Mouse (Mus musculus) adrenal gland, postnatal 0 days (tissue): ENCODE measurements around the gene Cops9. TPM values are rescaled to one million over a fixed set of nuclear protein-coding genes. Genes with fewer than 3 reads are reported as not detected.

ENCODE experiments used
- polyA plus RNA-seq: library from polyadenylated mRNA; unstranded; fragments of >200 nt; fragmentation: Nextera tagmentation; extraction: Ambion mirVana; gene quantifications from 2 replicates; pipeline ENCODE4 v1.2.1, GENCODE M21; 2015

Cops9 gene
- 744 and 1,302 TPM in 2 replicates for polyA plus RNA-seq

DNA sequence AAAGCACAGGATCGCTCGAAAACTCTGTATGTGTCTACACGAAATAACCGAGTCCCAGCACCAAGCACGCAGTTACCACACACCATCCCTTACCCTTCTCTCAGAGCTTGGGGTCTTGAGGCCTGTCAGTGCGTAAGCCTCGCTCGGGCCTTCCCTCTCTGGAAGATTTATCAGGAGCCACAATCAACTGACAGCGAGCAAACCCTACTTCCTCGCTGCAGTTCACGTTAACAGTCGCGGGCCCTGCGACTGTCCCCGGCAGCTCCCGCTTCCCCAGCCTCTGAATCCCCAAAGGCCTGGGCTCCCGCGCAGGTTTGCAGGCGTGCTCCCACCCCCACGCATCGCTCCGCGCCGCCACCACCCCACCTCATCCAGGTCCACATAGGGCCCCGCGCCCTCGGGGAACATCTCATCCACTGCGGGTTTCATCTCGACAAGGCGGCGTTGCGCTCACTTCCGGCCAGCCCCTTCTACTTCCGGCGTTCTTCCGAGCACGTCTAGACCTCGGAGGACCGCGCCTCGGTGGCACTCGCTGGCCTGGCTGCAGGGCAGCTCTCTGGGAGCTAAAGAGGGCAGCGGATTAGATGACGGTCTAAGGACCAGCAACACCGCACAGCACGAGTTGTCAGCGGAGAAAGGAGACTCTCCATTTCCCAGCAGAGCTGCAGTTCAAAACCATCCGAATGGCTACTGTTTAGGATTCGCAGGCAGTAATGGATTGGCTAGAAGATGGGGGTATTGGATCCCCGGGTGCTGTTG is at the start of gene Cops9:
Gene Cops9, minus strand, starts transcription at position 472 of the 759 bp plus-strand sequence.

DNA sequence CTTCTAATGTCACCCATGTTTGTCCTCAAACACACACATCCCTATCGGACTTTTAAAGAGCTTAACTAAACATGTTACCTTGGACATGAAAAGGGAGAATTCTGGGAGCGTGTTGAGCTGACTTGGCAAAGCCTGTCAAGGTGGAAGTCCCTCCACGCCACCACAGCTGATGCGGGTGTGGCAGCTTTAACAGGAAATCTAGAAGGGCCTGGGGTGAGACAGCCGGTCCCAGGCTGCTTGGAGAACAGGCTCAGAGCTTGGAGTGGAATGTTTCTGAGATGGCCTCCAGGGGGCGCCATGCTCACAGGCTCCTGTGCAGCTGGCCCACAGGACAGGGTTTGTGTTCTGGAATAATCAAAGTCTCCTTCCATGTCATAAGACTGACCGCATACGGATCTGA is 6.9 kb upstream of the Cops9 start, which contains the start of gene Otos:
Gene Otos, minus strand, starts transcription at position 169 of the 400 bp plus-strand sequence.

DNA sequence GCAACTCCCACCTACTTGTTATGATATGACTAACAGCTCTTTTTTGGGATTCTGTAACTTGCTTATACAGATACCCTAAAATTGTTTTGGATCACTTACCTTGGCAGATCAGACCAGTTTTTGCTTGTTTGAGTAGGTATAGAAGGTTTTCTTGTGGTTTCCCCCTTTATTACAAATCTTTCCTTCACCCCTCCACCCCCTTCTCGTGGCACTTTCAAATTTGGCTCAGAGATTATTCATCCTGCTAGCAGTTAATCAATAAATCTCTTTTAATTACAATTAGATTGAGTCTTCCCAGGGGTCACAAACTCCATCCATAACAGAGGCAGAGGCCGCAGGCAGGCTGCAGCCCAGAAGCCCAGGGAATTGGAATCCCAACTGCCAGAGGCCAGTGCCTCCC is 24.3 kb downstream of the Cops9 start, which contains the start of gene Olfr12:
Gene Olfr12, plus strand, starts transcription at position 301 of the 400 bp plus-strand sequence.

DNA sequence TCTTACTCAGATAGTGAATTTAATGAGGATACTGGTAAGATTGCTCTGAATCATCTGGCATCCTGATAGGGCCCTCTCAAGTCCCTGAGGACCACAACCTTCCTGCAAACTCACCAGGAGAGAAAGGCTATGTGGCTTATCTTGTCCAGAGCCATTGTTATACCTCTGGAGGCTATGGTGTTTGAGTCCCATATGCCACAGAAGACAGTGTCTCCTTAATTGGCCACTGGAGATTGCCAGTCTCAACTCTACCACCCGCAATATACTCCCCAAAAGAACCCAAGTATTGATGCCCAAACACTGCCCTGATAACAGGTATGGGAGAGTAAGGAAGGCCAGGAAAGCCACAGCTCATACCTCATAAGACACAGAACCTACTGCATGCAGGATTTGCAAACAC is 36.3 kb downstream of the Cops9 start, which contains the start of gene Olfr1410:
Gene Olfr1410, plus strand, starts transcription at position 301 of the 400 bp plus-strand sequence.

DNA sequence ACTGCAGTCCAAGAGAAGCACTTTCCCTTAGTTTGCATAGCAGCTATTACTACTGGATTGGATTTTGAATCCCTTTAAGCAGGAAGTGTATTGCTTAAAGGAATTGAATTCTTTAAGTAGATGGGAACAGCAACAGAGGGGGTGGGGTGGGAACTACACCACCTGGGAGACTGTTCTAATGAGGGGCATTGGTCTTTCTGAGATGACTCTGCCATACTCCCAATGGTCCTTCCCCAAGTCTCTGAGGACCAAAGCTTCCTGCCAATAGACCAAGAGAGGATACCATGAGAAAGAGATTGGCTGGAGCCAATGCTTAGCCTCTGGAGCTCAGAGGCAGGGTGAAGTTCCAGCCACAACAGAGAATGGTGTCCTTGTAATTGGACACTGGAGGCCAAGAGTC is 47.7 kb downstream of the Cops9 start, which contains the start of gene Olfr1411:
Gene Olfr1411, plus strand, starts transcription at position 301 of the 400 bp plus-strand sequence.

Other genes starting within 250 kb of the Cops9 start
- gene Ndufa10, start 168.1 kb downstream of the Cops9 start, polyA plus RNA-seq = 133 and 210 TPM in 2 replicates
- gene Olfr1416, start 156.9 kb downstream of the Cops9 start, polyA plus RNA-seq = not detected in 2 replicates
- gene Olfr1415, start 145.9 kb downstream of the Cops9 start, polyA plus RNA-seq = not detected in 2 replicates
- not detected in 2 replicates for gene Olfr1414, start 123.3 kb downstream of the Cops9 start, polyA plus RNA-seq
- not detected in 2 replicates for gene Olfr1413, start 70.7 kb downstream of the Cops9 start, polyA plus RNA-seq
- gene Olfr1412, start 56.2 kb downstream of the Cops9 start, polyA plus RNA-seq = not detected in 2 replicates
- not detected in 2 replicates for gene Olfr1411, start 47.6 kb downstream of the Cops9 start, polyA plus RNA-seq
- gene Olfr1410, start 36.2 kb downstream of the Cops9 start, polyA plus RNA-seq = not detected in 2 replicates
- not detected in 2 replicates for gene Olfr12, start 24.2 kb downstream of the Cops9 start, polyA plus RNA-seq
- 0.19 TPM in 2 replicates for gene Otos, start 6.9 kb upstream of the Cops9 start, polyA plus RNA-seq
- 31.6 and 35.1 TPM in 2 replicates for gene Gpc1, start 189.7 kb upstream of the Cops9 start, polyA plus RNA-seq